Comparison of ENCODE assay signal across 8 mouse cellular contexts in genomic region chr19:6974211-6975205, GRCm38 (mm10). TPM values are rescaled to one million over a fixed set of nuclear protein-coding genes. Genes with fewer than 3 reads are reported as not detected.
DNase-seq lines count a peak whose midpoint lies in the region; ATAC-seq and TF ChIP-seq lines count a peak whose summit lies in the region.

Gene Ppp1r14b (plus strand): TSS chr19:6974968.

- H3K9ac ChIP-seq in heart, embryonic 12.5 days: peak within 1 kb of the TSS; percentile 92
- peak within 1 kb of the TSS; percentile 56 for H3K9ac ChIP-seq in liver, embryonic 16.5 days (ENCODE audit: low read depth, low read length)
- H3K9ac ChIP-seq in neural tube, embryonic 13.5 days: peak within 1 kb of the TSS; percentile 89

- peak within 1 kb of the TSS; percentile 94 for H3K27ac ChIP-seq in heart, embryonic 12.5 days (ENCODE audit: poor library complexity, severe bottlenecking)
- peak within 1 kb of the TSS; percentile 85 for H3K27ac ChIP-seq in liver, embryonic 16.5 days (ENCODE audit: low read length)
- peak within 1 kb of the TSS; percentile 96 for H3K27ac ChIP-seq in neural tube, embryonic 13.5 days (replicated peaks)
- H3K27ac ChIP-seq in thymus, adult 2 months (ENCODE audit: control insufficient read depth, insufficient read depth, low read length): peak within 1 kb of the TSS; percentile 95

- H3K9me3 ChIP-seq in heart, embryonic 12.5 days (replicated peaks): no peaks in the 10 kb centered on the region
- no peaks in the 10 kb centered on the region for H3K9me3 ChIP-seq in liver, embryonic 16.5 days (replicated peaks; ENCODE audit: control insufficient read depth, low read length)
- no peaks in the 10 kb centered on the region for H3K9me3 ChIP-seq in neural tube, embryonic 13.5 days

- WGBS in heart, embryonic 12.5 days: under 1% methylated on average over 68 of the region's 84 CpGs
- WGBS in liver, embryonic 16.5 days (ENCODE audit: insufficient replicate concordance): under 1% methylated on average over 75 of the region's 84 CpGs
- under 1% methylated on average over 63 of the region's 84 CpGs for WGBS in neural tube, embryonic 13.5 days
- 1% methylated on average over 64 of the region's 84 CpGs for WGBS in thymus, adult 2 months

- ATAC-seq in CD4-positive, CD25-positive, alpha-beta regulatory T cell, adult 4 months: peak; percentile 56
- peak; percentile 69 for ATAC-seq in erythroid progenitor cell, adult 5-6 weeks (replicated peaks; ENCODE audit: low FRiP score, poor library complexity, severe bottlenecking)
- peak; percentile 68 for ATAC-seq in heart, embryonic 12.5 days (ENCODE audit: insufficient number of reproducible peaks, low FRiP score)
- peak; percentile 63 for ATAC-seq in liver, embryonic 16.5 days (ENCODE audit: low read depth)
- peak; percentile 61 for ATAC-seq in neural tube, embryonic 13.5 days (ENCODE audit: low read depth)

- H3K4me3 ChIP-seq in heart, embryonic 12.5 days: peak within 1 kb of the TSS; percentile 86
- H3K4me3 ChIP-seq in liver, embryonic 16.5 days (ENCODE audit: low read depth, low read length): peak within 1 kb of the TSS; percentile 77
- H3K4me3 ChIP-seq in neural tube, embryonic 13.5 days: peak within 1 kb of the TSS; percentile 69
- peak within 1 kb of the TSS; percentile 70 for H3K4me3 ChIP-seq in thymus, adult 2 months (ENCODE audit: control insufficient read depth, insufficient read depth, low read length)

- H3K27me3 ChIP-seq in heart, embryonic 12.5 days (replicated peaks): no peaks in the 10 kb centered on the region
- no peaks in the 10 kb centered on the region for H3K27me3 ChIP-seq in liver, embryonic 16.5 days (ENCODE audit: control insufficient read depth, insufficient read depth, low read depth, low read length)
- H3K27me3 ChIP-seq in neural tube, embryonic 13.5 days: peaks cover 14% of the 10 kb centered on the region
- H3K27me3 ChIP-seq in thymus, adult 2 months (ENCODE audit: control insufficient read depth, insufficient read depth, low read length): no peaks in the 10 kb centered on the region

- no peak; the same call in 1 of the 2 replicates for TF ChIP-seq POLR2A in thymus, adult 2 months (IDR thresholded peaks at IDR 0.05; ENCODE audit: control insufficient read depth, extremely low read depth, insufficient read depth, low read length, poor library complexity)

- DNase-seq in adrenal gland, postnatal 4 days (ENCODE audit: low spot score in 2 of 2): peak in 1 of 2 experiments; percentile 70
- peak; percentile 94 for DNase-seq in kidney, postnatal 10 days
- DNase-seq in thymus, adult 2 months: peak; percentile 85

- H3K4me1 ChIP-seq in heart, embryonic 12.5 days (replicated peaks): peaks cover 65% of the 10 kb centered on the region
- H3K4me1 ChIP-seq in liver, embryonic 16.5 days (ENCODE audit: control insufficient read depth, low read depth, low read length): peaks cover 64% of the 10 kb centered on the region
- H3K4me1 ChIP-seq in neural tube, embryonic 13.5 days (replicated peaks): peaks cover 69% of the 10 kb centered on the region
- peaks cover 43% of the 10 kb centered on the region for H3K4me1 ChIP-seq in thymus, adult 2 months (replicated peaks; ENCODE audit: control insufficient read depth, insufficient read depth, low read length)

- TF ChIP-seq CTCF in thymus, adult 2 months (IDR thresholded peaks at IDR 0.05; ENCODE audit: borderline replicate concordance, control insufficient read depth, extremely low read depth, insufficient read depth, low read length, poor library complexity): no peak

- H3K36me3 ChIP-seq in heart, embryonic 12.5 days: peaks cover 24% of the 10 kb centered on the region
- peaks cover 4% of the 10 kb centered on the region for H3K36me3 ChIP-seq in liver, embryonic 16.5 days (ENCODE audit: control insufficient read depth, insufficient read depth)
- peaks cover 19% of the 10 kb centered on the region for H3K36me3 ChIP-seq in neural tube, embryonic 13.5 days
- H3K36me3 ChIP-seq in thymus, adult 2 months (ENCODE audit: control insufficient read depth, insufficient read depth, low read length): peaks cover 6% of the 10 kb centered on the region; the same call in 1 of the 2 replicates

- H3K4me2 ChIP-seq in heart, embryonic 12.5 days: peak within 1 kb of the TSS; percentile 92
- H3K4me2 ChIP-seq in liver, embryonic 16.5 days (ENCODE audit: low read depth, low read length): peak within 1 kb of the TSS; percentile 99
- peak within 1 kb of the TSS; percentile 92 for H3K4me2 ChIP-seq in neural tube, embryonic 13.5 days

RNA-seq across cellular contexts. Expression of gene Ppp1r14b, which starts in this region (rescaled TPM):
- 10 to 100 TPM in 1 of 2 experiments, 1 to 10 TPM in 1; 9.3 to 23.8 TPM for polyA plus RNA-seq in CD4-positive, CD25-positive, alpha-beta regulatory T cell, adult 4 months (2017; shearing (Covaris generic))
- total RNA-seq in adrenal gland, postnatal 4 days (2021): 100 to 1,000 TPM; 292 to 312 TPM
- total RNA-seq in erythroid progenitor cell, adult 5-6 weeks (2015; ENCODE audit: low replicate concordance): 31.0 and 59.1 TPM in 2 replicates
- 0.91 and 10.4 TPM in 2 replicates for total RNA-seq in erythroid progenitor cell, adult 5-6 weeks (2017; ENCODE audit: low replicate concordance)
- 194 and 198 TPM in 2 replicates for polyA plus RNA-seq in heart, embryonic 12.5 days (2016; fragmentation: Nextera tagmentation; extraction: Ambion mirVana)
- 15.9 and 17.4 TPM in 2 replicates for polyA plus RNA-seq in liver, embryonic 16.5 days (2015; fragmentation: Nextera tagmentation; extraction: Ambion mirVana)
- polyA plus RNA-seq in neural tube, embryonic 13.5 days (2015; fragmentation: Nextera tagmentation; extraction: Ambion mirVana): 191 and 211 TPM in 2 replicates
- 337 and 340 TPM in 2 replicates for polyA plus RNA-seq in thymus, adult 2 months (2012; rRNA removed)

Comparison
In these comparisons a context has a peak if more than half of its experiments do, and no peak if none do; other contexts are left out.
1. RNA of gene Ppp1r14b (total RNA-seq): 292 to 312 TPM in adrenal gland, postnatal 4 days; 0.91 to 59.1 TPM in erythroid progenitor cell, adult 5-6 weeks; every median in the first group is over 4 times any median in the second.
2. Peak in every context shown above with its lines, with median percentiles within 50 percentile points of each other: ATAC-seq, H3K27ac ChIP-seq, H3K4me2 ChIP-seq, H3K4me3 ChIP-seq and H3K9ac ChIP-seq.